Mouse (Mus musculus) naive thymus-derived CD4-positive, alpha-beta T cell, adult 2 months (primary cell): ENCODE measurements around the gene Zfp786.

Source experiments
- DNase-seq: peaks from one replicate; pipeline ENCODE4 v3.0.0-alpha.2; 2011; ENCODE audit warnings: low read depth

The Zfp786 gene

GRCm38 (mm10) chr6:47821236-47821635, 9.4 kb downstream of the Zfp786 start:
- no peak for DNase-seq

GRCm38 (mm10) chr6:47819626-47820325, 10.9 kb downstream of the Zfp786 start:
- DNase-seq: no peak

GRCm38 (mm10) chr6:47818721-47819120, 11.9 kb downstream of the Zfp786 start:
- DNase-seq: no peak

DNA sequence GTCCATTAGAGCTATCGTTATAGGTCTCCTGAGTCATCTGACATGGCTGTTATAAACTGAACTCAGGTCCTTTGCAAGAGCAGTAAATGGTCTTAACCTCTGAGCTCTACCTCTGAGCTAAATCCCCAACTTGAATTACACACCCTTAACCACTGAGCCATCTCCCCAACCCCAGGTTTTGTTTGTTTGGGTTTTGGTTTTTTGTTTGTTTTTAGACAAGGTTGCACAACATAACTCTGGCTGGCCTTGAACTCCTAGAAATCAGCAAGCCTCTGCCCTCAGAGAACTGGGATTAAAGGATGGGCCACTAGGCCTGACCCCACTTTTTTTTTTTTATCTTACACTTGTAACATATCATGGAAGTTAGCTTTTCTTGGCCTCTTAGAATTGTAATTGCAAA, 14.5 kb downstream of the Zfp786 start:
- DNase-seq: no peak

- DNase-seq: peak; percentile 97
These were observed 17.3 kb downstream of the Zfp786 start, which contains the start of gene Pdia4 for GRCm38 (mm10) chr6:47813257-47813878. Pdia4 (minus strand) TSS chr6:47813430.

GRCm38 (mm10) chr6:47812271-47812915, 18.3 kb downstream of the Zfp786 start:
- DNase-seq: no peak

DNA sequence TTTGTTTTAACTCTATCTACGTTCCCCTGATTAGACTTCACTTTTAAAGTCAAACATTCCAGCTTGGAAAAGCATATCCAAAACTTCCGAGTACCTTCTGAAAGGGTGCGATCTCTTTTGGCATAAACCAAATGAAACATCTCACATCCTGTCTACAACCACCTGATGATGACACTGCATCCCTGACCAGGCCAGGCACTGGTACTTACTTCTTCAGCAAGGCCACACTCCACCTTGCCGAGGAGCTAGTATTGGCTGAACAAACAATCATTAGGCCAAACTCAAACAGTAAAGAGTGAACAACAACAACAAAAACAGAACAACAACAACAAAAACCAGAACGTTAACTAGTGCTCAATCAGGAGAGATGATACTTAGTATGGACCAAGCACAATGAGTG, 19.3 kb downstream of the Zfp786 start:
- no peak for DNase-seq

- peak; percentile 33 for DNase-seq
These were observed 20.5 kb downstream of the Zfp786 start for GRCm38 (mm10) chr6:47810181-47810580.

DNA sequence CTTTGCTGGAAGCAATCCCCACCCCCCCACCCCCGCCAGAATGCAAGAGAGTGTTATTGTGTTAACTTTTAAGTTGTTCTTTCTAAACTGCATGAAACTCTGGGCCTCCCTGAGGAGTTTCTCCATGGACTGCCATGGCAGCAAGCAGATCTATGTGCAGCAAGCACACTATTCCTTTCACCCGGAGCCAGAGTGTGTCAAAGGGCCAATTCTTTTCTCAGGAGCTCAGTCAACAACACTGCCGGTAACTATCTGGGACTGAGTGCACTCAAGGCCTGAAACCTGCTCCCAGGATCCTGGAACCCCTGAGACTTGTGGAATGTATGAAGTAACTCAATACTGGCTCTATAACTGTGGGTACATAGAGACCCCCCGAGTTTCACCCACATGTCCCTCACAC, 21.6 kb downstream of the Zfp786 start:
- DNase-seq: no peak

- DNase-seq: no peak
These were observed 22.1 kb downstream of the Zfp786 start for GRCm38 (mm10) chr6:47808545-47808944.

GRCm38 (mm10) chr6:47807419-47807818, 23.2 kb downstream of the Zfp786 start:
- no peak for DNase-seq

- DNase-seq: no peak
These were observed 25.1 kb downstream of the Zfp786 start for GRCm38 (mm10) chr6:47805520-47805919.

GRCm38 (mm10) chr6:47799079-47799478, 31.6 kb downstream of the Zfp786 start:
- DNase-seq: peak; percentile 90

GRCm38 (mm10) chr6:47794106-47794830, 36.4 kb downstream of the Zfp786 start:
- DNase-seq: peak; percentile 53

- no peak for DNase-seq
These were observed 37.4 kb downstream of the Zfp786 start for GRCm38 (mm10) chr6:47793284-47793683.

GRCm38 (mm10) chr6:47792533-47792932, 38.1 kb downstream of the Zfp786 start:
- DNase-seq: no peak

DNA sequence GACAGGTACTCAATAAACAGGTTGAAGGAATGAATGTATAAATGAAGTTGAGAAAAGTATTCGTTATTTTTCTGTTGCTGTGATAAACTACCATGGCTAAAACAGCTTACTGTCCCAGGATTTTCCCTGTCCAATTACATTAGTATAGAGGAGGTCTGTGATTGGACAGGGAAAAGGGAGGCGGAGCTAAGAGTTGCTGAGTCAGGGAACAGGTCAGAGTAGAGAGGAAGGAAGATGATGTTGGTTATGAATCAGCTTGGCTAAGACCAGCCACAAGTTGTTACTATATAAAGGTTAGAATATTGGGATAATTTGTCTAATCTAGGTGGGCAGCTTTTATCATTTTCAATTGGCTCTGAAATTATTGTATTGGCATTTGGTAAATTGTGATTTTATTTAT, 39.9 kb downstream of the Zfp786 start:
- DNase-seq: no peak

DNA sequence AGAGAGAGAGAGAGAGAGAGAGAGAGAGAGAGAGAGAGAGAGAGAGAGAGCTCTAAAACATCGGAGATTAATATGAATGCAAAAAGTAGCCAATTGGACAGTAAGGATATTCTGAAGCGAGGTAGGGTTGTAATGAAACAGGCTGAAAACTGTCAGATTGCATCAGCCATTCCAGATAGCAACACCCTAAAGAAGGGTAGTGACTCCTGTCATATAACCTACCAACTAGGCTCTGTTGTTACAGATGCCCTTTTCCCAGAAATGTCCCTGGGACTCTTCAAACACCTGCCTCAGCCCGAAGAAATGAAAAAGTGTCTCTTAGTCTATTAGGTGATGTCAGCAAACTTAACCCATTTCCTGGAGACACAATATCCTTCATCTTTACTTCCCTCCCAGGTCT, 41.8 kb downstream of the Zfp786 start:
- DNase-seq: no peak

DNA sequence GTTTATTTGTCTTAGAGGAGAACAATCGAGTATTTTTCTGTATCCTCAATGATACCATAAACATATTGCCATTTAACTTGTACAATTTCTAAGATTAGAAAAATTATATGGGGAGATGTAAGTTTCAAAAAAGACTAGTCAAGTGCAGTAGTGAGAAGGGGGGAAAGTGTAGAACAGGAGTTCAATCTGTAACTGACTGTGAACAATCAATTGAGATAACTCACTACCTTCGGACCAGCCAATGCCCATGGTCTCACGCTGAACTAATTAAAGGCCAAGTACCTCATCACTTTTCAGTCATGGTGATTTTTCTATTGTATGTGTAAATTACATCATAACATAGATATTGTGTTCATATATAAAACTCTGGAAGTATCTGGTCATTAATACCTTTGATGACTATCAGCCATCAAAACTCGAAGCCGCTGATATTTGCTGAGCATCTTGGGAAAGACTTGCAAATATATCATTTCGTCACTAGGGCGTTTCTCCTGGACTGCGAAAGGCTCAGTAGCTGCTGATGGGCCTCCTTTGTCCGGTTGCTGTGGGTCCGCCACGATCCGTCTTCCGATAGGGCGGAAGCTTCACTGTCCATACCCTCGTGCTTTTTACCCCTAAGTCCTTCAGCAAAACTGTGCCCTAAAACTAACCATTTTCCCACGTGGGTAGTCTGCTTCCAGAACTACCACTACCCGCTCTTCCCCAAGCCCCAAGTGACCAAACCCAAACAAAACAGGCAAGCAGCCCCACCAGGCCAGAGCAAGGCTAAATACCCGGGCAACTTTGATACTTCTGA, 42.5 kb downstream of the Zfp786 start:
- peak; percentile 93 for DNase-seq

- DNase-seq: no peak
These were observed 45.8 kb downstream of the Zfp786 start for GRCm38 (mm10) chr6:47784707-47785412.
